Mouse (Mus musculus): Measurements from ENCODE around the gene 2410015M20Rik. TPM values are rescaled to one million over a fixed set of nuclear protein-coding genes. Genes with fewer than 3 reads are reported as not detected.
"Not testable (repeated sequence)": the region's sequence is repeated elsewhere in the genome, so short reads cannot be mapped to it uniquely, and the experiment has no call there.

2410015M20Rik gene
- polyA plus RNA-seq, 1 experiment = 383 TPM

DNA sequence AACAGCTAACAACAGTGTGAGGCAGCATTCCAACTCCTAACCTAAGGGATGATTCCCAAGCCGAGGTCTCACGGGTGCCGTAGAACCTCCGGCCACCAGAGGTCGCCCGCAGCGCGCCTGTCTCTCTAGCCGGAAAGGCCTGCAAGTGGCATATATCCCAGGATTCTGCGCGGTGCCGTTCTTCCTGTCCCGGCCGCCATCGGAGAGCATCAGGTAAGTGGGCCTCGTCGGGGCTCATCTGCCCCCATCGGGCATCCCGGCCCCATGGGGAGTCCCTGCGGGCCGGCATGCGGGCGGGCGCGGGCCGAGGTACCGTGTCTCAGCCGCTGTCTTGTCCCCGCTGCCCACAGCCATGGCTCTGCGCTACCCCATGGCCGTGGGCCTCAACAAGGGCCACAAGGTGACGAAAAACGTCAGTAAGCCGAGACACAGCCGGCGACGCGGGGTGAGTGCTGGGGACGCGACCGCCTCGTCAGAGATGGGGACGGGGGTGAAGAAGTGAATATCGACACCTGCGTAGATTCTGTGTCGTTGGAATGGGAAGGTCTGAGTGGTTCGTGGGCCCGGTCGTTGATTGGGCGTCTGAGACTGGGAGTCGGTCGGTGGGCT lies 3.8 kb upstream of the 2410015M20Rik start, which contains the start of gene Rpl36:
Gene Rpl36 (plus strand): TSS at position 181 of the 609 bp plus-strand sequence.
- no peak for DNase-seq (ENCODE audit: low read depth)

DNA sequence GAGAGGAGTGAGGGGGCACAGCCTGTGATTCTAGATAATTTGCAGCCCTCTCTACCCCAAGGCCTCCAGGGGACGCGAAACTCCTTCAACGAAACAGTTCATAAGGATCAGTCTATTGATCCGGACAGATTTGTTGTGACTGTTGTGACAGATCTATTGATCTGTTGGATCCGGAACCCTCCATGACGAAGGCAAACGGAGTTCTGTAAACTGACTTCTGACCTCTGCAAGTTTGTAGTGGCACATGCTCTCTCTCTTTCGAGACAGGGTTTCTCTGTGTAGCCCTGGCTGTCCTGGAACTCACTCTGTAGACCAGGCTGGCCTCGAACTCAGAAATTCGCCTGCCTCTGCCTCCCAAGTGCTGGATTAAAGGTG lies 3.0 kb upstream of the 2410015M20Rik start:
- DNase-seq (ENCODE audit: low read depth) = not testable (repeated sequence)

DNA sequence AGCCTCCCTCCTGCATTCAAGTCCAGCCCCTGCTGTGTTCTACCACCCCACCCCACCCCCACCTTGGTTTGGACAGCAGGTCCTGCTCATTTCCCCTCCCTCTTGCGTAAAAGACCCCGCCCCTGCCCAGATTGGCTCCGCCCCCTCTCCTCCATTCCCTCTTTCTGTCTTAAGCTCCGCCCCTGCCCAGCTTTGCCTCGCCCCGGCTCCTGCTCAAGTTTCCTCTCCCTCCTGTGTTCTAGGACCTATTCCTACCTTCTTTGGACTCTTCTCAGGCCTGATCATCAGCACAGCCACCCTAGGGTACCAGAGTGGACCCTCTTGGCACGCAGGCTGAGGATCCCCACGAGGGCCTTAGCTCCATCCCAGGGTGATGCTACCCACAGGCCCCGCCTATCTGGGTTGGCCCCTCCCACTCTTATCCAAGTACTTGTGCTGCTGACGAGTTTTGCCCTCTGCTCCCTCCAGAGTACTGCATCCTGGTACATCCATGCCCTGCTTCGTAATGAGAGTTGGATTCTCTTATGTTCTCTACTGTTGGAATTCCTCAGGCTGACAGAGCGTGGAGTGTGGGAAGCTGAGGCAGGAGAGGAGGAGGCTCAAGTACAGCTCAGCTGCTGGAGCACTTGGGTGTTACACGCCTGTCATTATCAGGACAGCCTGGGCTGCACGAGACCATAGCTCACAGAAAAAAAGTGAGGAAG lies 2.4 kb upstream of the 2410015M20Rik start:
- no peak for DNase-seq (ENCODE audit: low read depth)

DNA sequence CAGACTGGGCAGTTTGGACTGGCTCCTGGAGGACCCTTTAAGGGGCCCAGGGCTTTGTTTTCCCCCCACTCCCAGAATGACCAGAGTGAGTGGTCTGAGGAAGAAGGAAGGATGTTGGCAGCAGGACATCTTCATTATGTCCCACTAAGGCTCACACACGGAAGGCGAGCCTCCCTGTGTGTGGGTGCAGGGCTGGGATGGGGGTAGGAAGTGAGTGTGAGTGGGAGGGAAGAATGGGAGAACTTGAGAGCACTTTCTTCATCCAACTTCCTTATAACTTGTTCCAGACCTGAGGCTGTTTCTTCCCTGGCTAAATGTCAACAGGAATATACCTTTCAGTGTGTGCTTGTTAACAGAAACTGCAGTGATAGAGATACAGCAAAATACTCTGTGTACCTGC lies 1.8 kb upstream of the 2410015M20Rik start:
- no peak for DNase-seq (ENCODE audit: low read depth)

DNA sequence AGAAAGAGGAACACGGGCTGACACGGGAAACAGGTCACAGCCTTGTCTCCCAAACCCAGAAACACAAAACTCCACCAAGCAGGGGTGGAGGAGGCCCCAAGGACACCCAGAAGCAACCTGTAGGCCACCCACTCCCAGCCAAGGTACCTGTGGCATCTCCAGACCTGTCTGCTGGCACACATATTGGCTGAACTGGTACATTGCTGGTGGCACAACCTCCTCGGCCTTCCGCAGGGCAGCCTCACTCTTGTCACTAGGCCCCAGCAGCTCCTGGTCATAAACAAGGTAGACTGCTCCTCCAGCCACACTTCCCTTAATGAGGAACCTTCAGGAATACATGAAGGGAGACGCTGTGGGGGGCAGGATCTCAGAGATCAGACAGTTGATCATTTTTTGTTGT lies 872 bp downstream of the 2410015M20Rik start:
- DNase-seq (ENCODE audit: low read depth) = no peak

DNA sequence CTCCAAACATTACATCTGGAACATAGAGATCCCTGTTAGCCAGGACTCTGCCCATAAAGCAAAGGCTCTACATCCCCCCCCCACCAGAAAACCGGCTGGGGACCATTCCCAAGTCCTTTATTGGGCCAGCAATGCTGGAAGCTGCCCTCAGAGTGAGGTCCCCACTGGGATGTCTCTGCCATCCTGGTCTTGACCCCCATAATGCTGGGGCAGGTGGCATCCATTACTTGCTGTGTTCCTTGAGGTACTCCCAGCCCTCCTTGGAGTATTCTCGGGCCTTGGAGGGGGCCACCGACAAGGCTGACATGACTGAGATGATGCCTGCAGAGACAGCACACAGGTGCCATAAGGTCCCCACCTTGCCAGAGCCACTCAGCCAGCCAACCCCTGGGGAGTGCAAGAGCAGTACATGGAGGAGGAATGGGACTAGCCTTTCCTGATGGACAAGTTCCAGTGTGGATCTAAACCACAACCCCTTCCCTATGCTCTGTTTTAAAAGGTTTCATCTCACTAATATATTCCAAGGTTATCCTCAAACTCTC lies 2.0 kb downstream of the 2410015M20Rik start:
- DNase-seq (ENCODE audit: low read depth) = no peak

DNA sequence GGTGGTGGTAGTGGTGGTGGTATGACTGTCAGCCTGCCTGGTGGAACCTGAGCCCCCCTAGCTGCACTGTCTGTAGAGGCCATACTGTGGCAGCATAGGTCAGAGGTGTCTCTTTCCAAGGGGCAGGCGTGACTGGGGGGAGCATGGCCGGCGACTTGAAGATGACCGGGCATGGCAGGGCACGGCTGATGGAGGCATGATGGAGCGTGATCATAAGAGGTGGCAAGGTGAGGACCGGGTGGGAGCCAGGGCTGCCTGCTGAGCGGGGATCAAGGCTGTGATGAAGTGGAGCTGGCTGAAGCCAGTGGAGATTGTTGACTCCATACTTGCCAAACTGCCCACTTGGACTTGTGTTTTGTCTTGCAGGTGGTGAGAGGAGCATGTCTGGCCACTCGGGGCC lies 4.1 kb downstream of the 2410015M20Rik start:
- DNase-seq (ENCODE audit: low read depth) = no peak

DNA sequence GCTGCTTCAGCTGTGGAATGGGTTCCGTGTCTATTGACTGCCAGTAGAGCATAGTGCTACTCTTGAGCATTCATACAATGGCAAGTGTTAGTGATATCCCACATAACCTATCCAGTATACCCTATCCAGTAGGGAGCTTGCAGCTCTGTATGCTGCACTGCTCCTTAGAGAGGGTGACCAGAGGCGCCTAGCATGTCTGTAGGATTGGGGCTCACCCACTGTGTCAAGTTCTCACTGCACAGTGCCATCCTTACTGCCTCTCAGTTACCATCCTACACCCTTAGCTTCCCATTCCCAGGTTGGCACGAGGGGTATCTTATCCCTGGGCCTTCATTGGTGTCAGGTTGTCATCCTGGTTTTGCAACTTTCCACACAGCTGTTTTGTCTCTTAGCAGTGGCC lies 5.1 kb downstream of the 2410015M20Rik start:
- DNase-seq (ENCODE audit: low read depth) = no peak

DNA sequence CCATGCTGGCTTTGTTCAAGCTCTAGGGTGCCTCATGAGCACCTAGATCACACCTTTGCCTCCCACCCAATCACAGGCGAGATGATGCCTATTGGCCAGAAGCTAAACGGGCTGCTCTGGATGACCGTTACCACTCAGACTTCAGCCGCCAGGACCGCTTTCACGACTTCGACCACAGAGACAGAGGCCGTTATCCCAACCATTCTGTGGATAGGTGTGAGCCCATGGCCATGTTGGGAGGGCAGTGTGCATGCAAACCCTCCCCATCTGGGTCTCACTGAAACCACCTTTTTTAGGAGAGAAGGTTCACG lies 5.5 kb downstream of the 2410015M20Rik start:
- DNase-seq (ENCODE audit: low read depth) = no peak

DNA sequence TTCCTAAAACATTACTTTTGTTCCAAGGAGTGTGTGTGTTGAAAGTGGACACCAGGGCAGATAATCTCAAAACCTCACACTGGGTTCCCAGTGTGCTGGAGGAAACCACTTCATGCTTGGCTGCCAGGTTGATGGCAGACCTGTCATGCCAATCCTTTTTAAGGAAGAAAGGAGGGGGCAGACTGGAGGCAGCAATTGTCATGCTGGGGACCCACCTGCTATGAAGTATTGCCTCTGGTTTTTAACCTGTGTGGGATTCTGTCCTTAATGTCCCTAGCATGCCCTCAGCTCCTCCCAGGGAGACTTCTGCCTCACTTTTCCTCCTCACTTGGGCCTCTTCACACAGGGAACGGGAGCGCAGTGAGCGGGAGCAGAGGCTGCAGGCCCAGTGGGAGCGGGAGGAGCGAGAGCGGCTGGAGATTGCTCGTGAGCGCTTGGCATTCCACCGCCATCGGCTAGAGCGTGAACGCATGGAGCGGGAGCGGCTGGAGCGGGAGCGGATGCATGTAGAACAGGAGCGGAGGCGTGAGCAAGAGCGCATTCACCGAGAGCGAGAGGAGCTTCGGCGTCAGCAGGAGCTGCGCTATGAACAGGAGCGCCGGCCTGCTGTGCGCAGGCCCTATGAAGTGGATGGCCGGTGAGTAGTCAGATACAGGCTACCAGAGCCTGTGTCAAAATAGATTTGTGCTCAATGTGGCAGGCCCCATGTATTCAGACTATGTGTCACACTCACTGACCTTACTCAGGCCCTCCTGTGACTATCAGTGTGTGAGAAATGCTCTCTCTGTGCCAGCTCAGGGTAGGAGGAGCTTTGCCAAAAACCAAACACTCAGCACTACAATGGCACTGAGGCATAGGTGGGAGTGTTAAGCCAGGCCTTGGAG lies 6.1 kb downstream of the 2410015M20Rik start:
- DNase-seq (ENCODE audit: low read depth) = no peak

DNA sequence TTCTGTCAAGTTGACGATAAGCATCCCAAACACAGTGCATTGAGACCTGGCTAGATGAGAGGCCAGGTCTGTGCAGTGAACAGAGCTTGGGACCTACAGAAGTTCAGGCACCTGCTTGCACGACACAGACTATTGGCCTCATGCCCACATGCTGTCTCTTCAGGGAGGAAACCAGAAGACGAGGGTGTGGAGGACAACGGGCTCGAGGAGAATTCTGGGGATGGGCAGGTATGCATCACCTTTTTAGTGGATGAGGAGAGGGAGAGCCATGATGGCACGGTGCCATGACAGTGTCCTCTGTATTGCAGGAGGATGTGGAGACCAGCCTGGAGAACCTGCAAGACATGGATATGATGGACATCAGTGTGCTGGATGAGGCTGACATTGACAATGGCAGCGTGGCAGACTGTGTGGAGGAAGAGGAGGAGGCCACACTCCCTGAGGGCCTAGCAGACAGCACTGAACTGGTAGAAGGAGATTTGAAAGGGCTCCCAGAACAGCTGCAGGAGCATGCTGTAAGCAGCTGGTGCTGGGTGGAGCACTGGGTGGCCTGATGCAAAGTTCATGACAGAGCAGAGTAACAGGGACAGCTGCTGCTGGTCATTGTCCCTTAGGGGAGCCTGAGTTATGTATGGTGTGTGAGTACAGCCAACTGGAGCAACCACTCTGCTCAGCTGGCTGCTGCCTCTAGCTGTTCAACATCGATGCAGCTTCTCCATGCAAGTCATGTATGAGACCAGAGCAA lies 15.9 kb downstream of the 2410015M20Rik start:
- DNase-seq (ENCODE audit: low read depth) = no peak

DNA sequence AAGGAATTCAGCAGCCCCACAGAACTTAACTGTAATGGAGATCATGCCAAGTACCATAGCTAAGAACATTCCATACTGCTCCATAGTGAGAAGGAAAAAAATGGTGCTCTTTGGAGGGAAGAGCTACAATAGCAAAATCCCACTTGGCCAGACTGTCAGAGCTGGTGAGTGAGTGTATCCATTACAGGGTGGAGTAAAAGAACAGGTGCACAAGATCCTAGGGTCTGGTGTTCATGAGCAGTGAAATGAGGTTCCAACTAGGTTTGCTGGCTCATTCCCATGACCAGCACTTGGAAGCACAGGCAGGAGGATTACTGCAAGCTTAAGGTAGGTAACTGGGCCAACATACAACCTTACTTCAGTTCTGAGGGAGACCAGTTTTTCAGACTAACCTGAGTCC lies 17.0 kb downstream of the 2410015M20Rik start:
- no peak for DNase-seq (ENCODE audit: low read depth)

DNA sequence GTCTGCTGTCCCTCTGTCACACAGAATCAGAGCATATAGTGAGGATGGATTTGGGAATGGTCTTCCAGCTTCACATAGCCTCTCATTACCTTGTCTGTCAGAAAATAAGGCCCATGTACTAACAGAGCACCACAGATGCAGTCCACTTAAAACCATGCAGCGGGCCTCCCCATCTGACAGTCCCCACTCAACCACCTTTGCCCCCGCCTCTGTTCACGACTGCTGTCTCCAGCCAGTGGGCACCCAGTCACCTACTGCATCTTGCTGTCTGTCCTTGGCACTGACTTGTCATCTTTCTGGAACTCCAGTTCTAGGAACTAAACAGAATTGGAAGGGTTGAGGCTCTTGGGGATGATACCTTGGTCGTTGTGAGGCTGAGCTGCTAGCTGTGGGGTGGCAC lies 20.6 kb downstream of the 2410015M20Rik start:
- no peak for DNase-seq (ENCODE audit: low read depth)

DNA sequence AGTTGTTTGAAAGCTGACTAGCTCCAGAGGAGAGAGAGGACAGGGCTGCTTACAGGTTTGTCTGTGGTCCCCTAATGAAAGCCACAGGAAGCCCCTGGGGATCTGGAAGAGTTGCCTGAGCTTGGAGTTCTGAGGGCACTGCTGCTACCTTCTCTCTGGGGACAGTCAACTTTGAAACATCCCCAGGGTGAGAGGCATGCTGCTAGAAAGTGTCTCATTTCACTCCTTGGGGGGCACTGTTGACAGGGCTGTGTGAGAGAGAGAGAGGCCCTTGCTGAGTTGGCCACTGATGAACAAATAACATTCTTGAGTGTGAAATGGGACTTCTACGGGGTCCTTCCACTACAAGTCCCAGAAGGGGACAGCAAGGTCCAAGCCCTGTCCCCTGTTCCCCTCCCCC lies 21.8 kb downstream of the 2410015M20Rik start:
- no peak for DNase-seq (ENCODE audit: low read depth)

DNA sequence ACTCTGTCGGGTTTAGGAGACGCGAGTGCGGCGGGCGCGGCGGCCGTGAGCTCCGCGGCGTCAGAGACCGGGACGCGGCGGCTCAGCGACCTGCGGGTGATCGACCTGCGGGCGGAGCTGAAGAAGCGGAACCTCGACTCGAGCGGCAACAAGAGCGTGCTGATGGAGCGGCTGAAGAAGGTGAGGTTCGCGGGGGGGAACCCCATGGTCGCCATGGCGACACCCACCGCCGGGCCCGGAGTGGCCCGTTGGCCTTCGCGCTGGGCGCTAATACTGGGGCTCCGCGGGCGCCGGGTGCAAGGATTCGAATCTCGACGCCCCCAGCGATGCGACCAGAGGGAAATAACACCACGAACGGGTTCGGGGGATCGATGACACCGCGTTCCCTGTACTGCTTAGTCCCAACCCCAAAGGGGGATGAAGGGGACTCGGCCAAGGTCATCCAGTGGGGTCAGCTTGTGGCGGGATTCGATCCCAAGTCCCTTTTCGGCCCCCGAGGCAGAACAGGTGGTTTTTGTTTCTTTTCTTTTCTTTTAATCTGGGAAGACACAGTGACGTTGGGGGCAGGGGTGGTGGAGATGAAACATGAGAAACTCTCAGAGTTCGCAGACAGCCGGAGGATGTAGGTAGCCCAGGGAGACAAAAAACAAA lies 24.3 kb downstream of the 2410015M20Rik start:
- DNase-seq (ENCODE audit: low read depth) = no peak

DNA sequence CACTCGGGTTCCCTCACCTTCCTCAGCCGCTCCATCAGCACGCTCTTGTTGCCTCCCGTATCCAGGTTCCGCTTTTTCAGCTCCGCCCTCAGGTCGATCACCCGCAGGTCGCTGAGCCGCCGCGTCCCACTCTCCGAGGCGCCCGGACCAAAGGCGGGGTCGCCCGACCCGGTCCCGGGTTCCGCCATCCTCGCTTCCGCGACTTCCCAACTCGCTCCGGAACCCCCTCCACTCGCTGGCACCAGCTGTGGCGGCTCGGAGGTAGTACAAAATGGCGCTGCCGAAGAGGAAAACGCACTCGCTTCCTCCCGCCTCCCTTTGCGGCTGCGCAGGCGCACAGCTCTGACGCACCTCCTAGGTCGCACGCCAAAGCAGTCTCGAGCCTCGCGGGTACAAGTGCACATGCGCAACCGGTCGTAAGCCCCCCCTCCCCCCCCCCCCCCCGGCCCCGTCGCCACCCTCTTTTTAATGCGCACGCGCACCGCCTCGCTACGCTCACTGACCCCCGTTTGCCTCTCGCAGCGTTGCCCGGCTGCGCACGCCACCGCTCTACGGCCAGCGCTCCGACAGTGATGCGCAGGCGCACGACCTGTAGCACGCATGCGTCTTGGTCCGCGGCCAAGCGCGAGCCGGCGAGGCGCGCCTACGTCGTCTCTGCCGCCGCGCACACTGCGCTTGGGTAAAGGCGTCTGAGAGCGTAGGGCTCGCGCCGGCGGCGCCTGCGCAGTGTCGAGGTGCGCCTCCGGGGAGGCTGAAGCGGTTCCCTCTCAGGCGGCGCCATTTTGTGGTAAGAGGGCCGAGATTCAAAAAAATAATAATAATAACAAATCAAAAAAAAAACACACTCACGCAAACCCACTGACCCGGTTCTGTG lies 25.1 kb downstream of the 2410015M20Rik start, which contains the start of the genes Safb2 and Safb:
Gene Safb2 (minus strand): TSS at position 329 of the 874 bp plus-strand sequence.
Gene Safb (plus strand): TSS at position 569 of the 874 bp plus-strand sequence.
- DNase-seq (ENCODE audit: low read depth) = peak; percentile 67

DNA sequence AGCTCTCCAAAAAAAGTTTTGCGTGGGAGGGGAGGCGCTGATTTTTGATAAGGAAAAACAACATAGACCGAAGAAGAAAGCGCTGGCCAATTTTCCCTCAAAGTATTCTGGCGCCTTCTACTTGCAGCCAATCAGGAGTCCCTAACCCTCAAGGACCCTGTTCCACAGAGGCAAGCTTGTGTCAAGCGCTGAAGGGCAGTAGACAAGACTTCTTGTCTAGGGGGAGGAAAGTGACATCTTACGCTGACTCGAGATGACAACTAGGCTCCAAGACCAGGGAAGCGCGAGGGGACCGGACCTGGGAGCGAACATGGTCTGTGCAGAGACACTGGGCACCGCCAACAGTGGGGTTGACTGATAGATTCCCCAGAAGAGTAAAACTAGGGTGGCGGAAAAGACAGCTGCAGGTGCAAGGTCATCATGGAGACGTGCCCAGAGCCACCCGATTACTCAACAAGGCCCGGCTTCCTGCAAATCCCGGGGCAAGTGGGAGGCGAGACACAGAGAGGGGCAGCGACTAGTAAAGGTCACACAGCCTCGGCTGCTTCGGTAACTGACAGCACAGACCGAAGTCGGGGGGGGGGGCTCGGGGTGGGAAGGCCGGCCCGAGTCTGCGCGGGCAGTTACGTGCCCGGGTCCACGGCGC lies 25.8 kb downstream of the 2410015M20Rik start:
- no peak for DNase-seq (ENCODE audit: low read depth)

DNA sequence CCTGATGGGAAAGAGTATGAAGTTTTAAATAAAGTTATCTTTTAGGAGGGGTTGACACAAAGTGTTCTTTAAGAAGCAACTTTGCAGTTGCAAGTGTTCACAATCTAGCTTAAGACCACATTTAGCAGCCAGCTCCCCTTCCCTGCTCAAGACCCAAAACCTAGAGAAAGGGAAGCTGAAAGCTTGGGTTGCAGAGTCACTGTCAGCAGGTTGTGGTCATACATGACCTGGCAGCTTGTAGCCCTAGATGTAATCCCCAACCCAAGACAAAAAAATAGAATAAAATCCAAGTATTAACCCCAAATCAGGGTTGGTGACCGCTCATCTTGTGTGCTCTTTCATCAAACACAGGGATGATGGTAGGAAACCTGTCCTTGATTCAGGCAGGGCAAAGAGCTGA lies 26.5 kb downstream of the 2410015M20Rik start:
- no peak for DNase-seq (ENCODE audit: low read depth)

DNA sequence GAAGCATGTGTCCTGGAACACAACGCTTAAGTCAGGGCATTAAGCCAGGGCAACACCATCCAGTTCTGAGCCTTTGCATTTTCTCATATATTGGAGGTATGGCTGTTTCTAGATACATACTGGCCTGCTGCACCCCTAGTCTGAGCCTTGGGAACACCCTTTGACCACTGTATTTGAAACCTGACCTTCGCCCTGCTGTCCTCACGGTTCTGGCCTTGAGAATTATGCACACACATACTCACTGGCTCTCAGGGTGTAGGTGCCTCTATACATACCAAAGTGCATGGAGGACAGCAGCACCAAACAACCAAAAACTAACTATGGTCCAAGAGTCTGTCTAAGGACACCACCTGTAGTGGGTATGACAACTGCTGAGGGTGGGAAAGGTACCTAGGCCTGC lies 36.6 kb downstream of the 2410015M20Rik start:
- DNase-seq (ENCODE audit: low read depth) = no peak

DNA sequence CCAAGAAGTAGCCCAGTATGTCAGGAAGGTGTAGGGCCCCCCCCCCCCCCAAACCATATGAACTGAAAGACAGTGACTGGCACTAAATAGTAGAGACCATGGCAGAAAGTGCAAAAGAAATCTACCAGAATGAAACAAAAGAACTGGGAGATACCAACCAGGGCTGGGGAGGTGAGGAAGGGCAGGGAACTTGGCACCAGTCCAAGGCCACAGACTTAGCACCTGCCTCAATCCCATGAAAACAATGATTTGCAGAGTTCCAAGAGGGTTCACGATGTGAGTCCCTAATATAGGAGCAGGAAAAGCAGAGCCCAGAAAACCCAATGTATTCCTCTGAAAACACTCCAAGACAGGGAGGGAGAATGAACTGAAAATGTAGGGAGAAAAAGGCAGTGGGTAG lies 37.4 kb downstream of the 2410015M20Rik start:
- DNase-seq (ENCODE audit: low read depth) = no peak

All from gonadal fat pad, adult 2 months (tissue).